Mouse (Mus musculus): ENCODE measurements around the gene Il13. TPM values are rescaled to one million over a fixed set of nuclear protein-coding genes. Genes with fewer than 3 reads are reported as not detected.

The Il13 gene
- polyA plus RNA-seq, 1 experiment from 2014 or later, result not detected

DNA sequence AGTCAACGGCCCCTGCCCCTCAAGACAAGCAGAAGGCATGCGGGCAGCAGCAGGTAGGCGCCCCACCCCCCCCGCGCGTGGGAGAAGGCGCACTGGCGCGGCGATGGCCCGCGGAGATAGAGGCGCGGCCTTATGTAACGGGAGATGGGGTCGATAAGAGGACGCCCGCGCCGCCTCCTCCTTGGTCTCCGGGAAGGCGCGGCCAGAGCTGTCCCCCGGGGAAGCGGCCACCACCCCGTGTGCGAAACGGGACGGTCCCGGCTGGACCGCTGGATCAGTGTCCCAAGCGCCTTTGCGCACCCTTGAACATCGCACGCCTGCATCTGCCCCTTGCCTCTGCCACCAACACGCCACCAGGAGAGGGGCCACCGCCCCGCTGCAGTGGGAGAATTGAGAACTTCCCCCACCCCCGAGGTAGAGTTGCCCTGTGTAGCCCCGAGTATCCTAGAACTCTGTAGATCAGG lies 1.7 kb upstream of the Il13 start:
- H3K4me2 ChIP-seq (ENCODE audit: low read depth, low read length), result peak overlapping the region; percentile 71
- no peaks in the 10 kb centered on the region for H3K36me3 ChIP-seq (ENCODE audit: control insufficient read depth, insufficient read depth, low read length)
- ATAC-seq, result no peak
- no peaks in the 10 kb centered on the region for H3K9me3 ChIP-seq (ENCODE audit: control insufficient read depth, low read length)
- H3K27ac ChIP-seq (ENCODE audit: low read length), result no peak overlapping the region
- peak overlapping the region; percentile 44 for H3K4me3 ChIP-seq (ENCODE audit: low read length)
- peak overlapping the region; percentile 54 for H3K9ac ChIP-seq (ENCODE audit: low read depth, low read length)
- H3K27me3 ChIP-seq (replicated peaks; ENCODE audit: control insufficient read depth, insufficient read depth, low read length), result peaks cover 18% of the 10 kb centered on the region; the same call in 1 of the 2 replicates
- WGBS, result 2% methylated on average over 39 of the region's 40 CpGs
- H3K4me1 ChIP-seq (ENCODE audit: control insufficient read depth, insufficient read depth, low read length), result peaks cover 8% of the 10 kb centered on the region

DNA sequence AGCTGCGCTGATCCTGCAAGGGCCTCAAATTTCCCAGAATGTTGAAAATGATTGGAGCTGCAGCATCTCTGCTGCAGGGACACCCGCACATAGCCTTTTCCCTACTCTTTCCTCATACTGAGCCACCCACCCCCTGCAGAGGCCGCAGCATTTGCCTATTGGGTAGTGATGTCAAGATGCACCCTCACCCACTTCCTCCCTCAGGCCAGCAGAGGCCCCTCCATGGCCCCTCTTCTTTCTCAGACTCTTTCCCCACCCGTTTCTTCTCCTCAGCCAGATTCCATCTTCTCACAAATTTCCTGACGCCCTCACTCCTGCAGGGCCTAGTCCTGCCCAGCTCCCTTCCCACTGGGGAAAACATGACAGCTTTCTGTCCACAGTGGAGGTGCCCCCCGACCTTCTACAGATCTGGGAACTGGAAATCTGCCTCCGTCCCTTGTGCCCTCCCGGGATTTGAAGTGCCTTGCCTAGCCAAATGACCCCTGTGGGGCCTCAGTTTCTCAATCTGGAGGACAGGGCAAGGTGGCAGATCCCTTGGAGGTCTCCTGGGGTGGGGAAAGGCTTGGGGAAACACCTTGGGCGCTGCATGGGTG lies 1.2 kb upstream of the Il13 start:
- 39% methylated on average over 9 of the region's 9 CpGs for WGBS
- Histone ChIP-seq H3K36me3 (ENCODE audit: control insufficient read depth, insufficient read depth, low read length) (no peaks in the 10 kb centered on the region), H3K4me2 (ENCODE audit: low read depth, low read length) (peak overlapping the region; percentile 71), H3K4me3 (ENCODE audit: low read length) (peak overlapping the region; percentile 44), H3K27me3 (replicated peaks; ENCODE audit: control insufficient read depth, insufficient read depth, low read length) (peaks cover 18% of the 10 kb centered on the region; the same call in 1 of the 2 replicates), H3K27ac (ENCODE audit: low read length) (no peak overlapping the region), H3K9ac (ENCODE audit: low read depth, low read length) (peak overlapping the region; percentile 54; the same call in 1 of the 2 replicates), H3K4me1 (ENCODE audit: control insufficient read depth, insufficient read depth, low read length) (peaks cover 8% of the 10 kb centered on the region), H3K9me3 (ENCODE audit: control insufficient read depth, low read length) (no peaks in the 10 kb centered on the region)
- ATAC-seq, result no peak

DNA sequence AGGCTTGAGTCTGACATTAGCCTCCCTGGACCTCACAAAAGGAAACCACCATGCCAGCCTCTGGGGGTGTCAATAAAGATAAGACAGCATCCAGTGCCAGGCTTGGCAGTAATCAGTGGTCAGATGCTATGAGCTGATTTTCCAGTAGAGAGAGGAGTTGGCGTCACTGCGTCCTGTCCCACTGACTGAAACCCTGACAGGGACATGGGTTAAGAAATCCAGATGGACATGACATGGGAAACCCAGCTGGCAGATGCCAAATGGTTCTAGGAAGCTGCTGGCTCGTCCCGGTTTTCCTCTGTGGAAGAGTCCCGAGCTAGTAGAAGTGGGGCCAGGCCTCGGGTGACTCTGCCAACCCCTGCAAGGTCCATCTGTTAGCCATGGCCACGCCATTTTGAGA lies 858 bp downstream of the Il13 start:
- 87% methylated on average over 7 of the region's 7 CpGs for WGBS
- H3K9ac ChIP-seq (ENCODE audit: low read depth, low read length), result no peak overlapping the region
- H3K27ac ChIP-seq (ENCODE audit: low read length), result no peak overlapping the region
- no peak overlapping the region for H3K4me3 ChIP-seq (ENCODE audit: low read length)
- peaks cover 18% of the 10 kb centered on the region; the same call in 1 of the 2 replicates for H3K27me3 ChIP-seq (replicated peaks; ENCODE audit: control insufficient read depth, insufficient read depth, low read length)
- no peak overlapping the region for H3K4me2 ChIP-seq (ENCODE audit: low read depth, low read length)
- no peaks in the 10 kb centered on the region for H3K36me3 ChIP-seq (ENCODE audit: control insufficient read depth, insufficient read depth, low read length)
- ATAC-seq, result no peak
- H3K9me3 ChIP-seq (ENCODE audit: control insufficient read depth, low read length), result no peaks in the 10 kb centered on the region
- peaks cover 8% of the 10 kb centered on the region for H3K4me1 ChIP-seq (ENCODE audit: control insufficient read depth, insufficient read depth, low read length)

- no peaks in the 10 kb centered on the region for H3K9me3 ChIP-seq (ENCODE audit: control insufficient read depth, low read length)
- no peak for ATAC-seq
- WGBS, result 73% methylated on average over 14 of the region's 14 CpGs
These were observed 2.3 kb downstream of the Il13 start for GRCm38 (mm10) chr11:53632122-53632733.

DNA sequence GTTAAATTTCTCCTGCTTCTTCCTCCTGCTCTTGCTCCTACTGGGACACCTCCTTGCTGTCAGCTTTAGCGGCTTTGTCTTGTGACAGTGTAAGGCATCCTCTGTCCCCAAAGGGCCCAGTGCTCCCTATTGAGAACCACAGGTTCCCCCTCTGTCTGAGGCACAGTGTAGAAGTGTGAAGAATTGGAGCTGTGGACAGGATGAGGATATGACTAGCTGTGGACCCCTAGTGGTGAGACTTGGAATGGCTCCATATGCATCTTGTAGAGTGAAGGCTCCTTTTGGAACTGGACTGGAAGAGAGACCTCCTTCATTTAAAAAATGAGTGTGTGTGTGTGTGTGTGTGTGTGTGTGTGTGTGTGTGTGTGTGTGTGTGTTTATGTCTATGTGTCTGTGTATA lies 6.6 kb downstream of the Il13 start:
- ATAC-seq, result peak; percentile 48; the same call in 1 of the 2 replicates
- 8% methylated on average over 1 of the region's 1 CpGs for WGBS
- Histone ChIP-seq H3K9ac (ENCODE audit: low read depth, low read length) (no peak overlapping the region), H3K36me3 (ENCODE audit: control insufficient read depth, insufficient read depth, low read length) (no peaks in the 10 kb centered on the region), H3K4me3 (ENCODE audit: low read length) (no peak overlapping the region), H3K27ac (ENCODE audit: low read length) (no peak overlapping the region), H3K4me2 (ENCODE audit: low read depth, low read length) (no peak overlapping the region), H3K4me1 (ENCODE audit: control insufficient read depth, insufficient read depth, low read length) (no peaks in the 10 kb centered on the region), H3K27me3 (replicated peaks; ENCODE audit: control insufficient read depth, insufficient read depth, low read length) (no peaks in the 10 kb centered on the region), H3K9me3 (ENCODE audit: control insufficient read depth, low read length) (no peaks in the 10 kb centered on the region)

More at GRCm38 (mm10) chr11:53632122-53632733, 2.3 kb downstream of the Il13 start:
- H3K4me2 ChIP-seq (ENCODE audit: low read depth, low read length), result no peak overlapping the region
- no peaks in the 10 kb centered on the region for H3K36me3 ChIP-seq (ENCODE audit: control insufficient read depth, insufficient read depth, low read length)
- no peak overlapping the region for H3K9ac ChIP-seq (ENCODE audit: low read depth, low read length)
- no peak overlapping the region for H3K4me3 ChIP-seq (ENCODE audit: low read length)
- peaks cover 15% of the 10 kb centered on the region; the same call in 1 of the 2 replicates for H3K27me3 ChIP-seq (replicated peaks; ENCODE audit: control insufficient read depth, insufficient read depth, low read length)
- no peak overlapping the region for H3K27ac ChIP-seq (ENCODE audit: low read length)
- peaks cover 8% of the 10 kb centered on the region for H3K4me1 ChIP-seq (ENCODE audit: control insufficient read depth, insufficient read depth, low read length)

GRCm38 (mm10) chr11:53626802-53627373 lies 7.6 kb downstream of the Il13 start:
- Histone ChIP-seq H3K36me3 (ENCODE audit: control insufficient read depth, insufficient read depth, low read length) (no peaks in the 10 kb centered on the region), H3K27ac (ENCODE audit: low read length) (no peak overlapping the region), H3K27me3 (replicated peaks; ENCODE audit: control insufficient read depth, insufficient read depth, low read length) (no peaks in the 10 kb centered on the region), H3K4me3 (ENCODE audit: low read length) (no peak overlapping the region), H3K4me1 (ENCODE audit: control insufficient read depth, insufficient read depth, low read length) (no peaks in the 10 kb centered on the region), H3K4me2 (ENCODE audit: low read depth, low read length) (no peak overlapping the region), H3K9me3 (ENCODE audit: control insufficient read depth, low read length) (no peaks in the 10 kb centered on the region), H3K9ac (ENCODE audit: low read depth, low read length) (no peak overlapping the region; the same call in 1 of the 2 replicates)
- WGBS, result 70% methylated on average over 17 of the region's 17 CpGs
- no peak for ATAC-seq

DNA sequence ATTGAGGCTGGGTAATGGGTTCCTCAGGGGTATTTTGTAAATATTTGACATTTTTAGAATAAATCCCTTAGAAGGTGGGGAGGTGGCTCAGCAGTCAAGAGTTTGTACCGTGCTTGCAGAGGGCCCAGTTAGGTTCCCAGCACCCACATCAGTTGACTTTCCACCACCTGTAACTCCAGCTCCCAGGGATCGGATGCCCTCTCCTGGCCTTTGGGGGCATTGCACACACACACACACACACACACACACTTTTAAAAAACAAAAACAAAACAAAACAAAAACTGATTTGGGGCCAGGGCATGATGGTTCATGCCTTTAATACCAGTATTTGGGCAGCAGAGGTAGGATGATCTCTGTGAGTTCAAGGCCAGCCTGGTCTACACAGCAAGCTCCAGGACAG lies 10.4 kb downstream of the Il13 start:
- Histone ChIP-seq H3K27me3 (replicated peaks; ENCODE audit: control insufficient read depth, insufficient read depth, low read length) (no peaks in the 10 kb centered on the region), H3K9ac (ENCODE audit: low read depth, low read length) (no peak overlapping the region), H3K4me1 (ENCODE audit: control insufficient read depth, insufficient read depth, low read length) (no peaks in the 10 kb centered on the region), H3K9me3 (ENCODE audit: control insufficient read depth, low read length) (no peaks in the 10 kb centered on the region), H3K36me3 (ENCODE audit: control insufficient read depth, insufficient read depth, low read length) (no peaks in the 10 kb centered on the region), H3K4me3 (ENCODE audit: low read length) (no peak overlapping the region), H3K27ac (ENCODE audit: low read length) (no peak overlapping the region), H3K4me2 (ENCODE audit: low read depth, low read length) (no peak overlapping the region)
- ATAC-seq, result no peak
- WGBS, result 100% methylated on average over 2 of the region's 2 CpGs

DNA sequence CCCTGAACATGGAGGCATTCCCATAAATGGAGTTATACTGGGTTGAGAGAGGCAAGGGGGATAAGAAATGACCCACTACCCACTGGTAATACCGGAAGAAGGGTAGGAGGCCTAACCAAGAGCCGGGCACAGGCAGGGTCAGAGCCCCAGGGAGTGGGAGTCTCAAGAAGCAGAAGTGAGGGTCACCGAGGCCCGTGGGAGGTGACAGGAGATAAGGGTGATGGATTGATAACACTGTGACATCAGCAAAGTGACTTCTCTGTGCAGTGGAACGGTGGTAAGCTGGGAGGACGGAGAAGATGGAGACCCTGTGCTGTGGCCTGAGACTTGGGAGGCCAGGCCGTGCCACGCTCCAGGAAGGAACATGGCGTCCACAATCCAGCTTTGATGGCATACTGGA lies 10.9 kb downstream of the Il13 start:
- Histone ChIP-seq H3K27me3 (replicated peaks; ENCODE audit: control insufficient read depth, insufficient read depth, low read length) (no peaks in the 10 kb centered on the region), H3K9me3 (ENCODE audit: control insufficient read depth, low read length) (no peaks in the 10 kb centered on the region), H3K36me3 (ENCODE audit: control insufficient read depth, insufficient read depth, low read length) (no peaks in the 10 kb centered on the region), H3K4me3 (ENCODE audit: low read length) (no peak overlapping the region), H3K27ac (ENCODE audit: low read length) (no peak overlapping the region), H3K4me2 (ENCODE audit: low read depth, low read length) (no peak overlapping the region), H3K4me1 (ENCODE audit: control insufficient read depth, insufficient read depth, low read length) (no peaks in the 10 kb centered on the region), H3K9ac (ENCODE audit: low read depth, low read length) (no peak overlapping the region)
- 84% methylated on average over 9 of the region's 9 CpGs for WGBS
- ATAC-seq, result no peak

GRCm38 (mm10) chr11:53622440-53622806 lies 12.1 kb downstream of the Il13 start:
- Histone ChIP-seq H3K9me3 (ENCODE audit: control insufficient read depth, low read length) (no peaks in the 10 kb centered on the region), H3K4me1 (ENCODE audit: control insufficient read depth, insufficient read depth, low read length) (no peaks in the 10 kb centered on the region), H3K27me3 (replicated peaks; ENCODE audit: control insufficient read depth, insufficient read depth, low read length) (no peaks in the 10 kb centered on the region), H3K36me3 (ENCODE audit: control insufficient read depth, insufficient read depth, low read length) (no peaks in the 10 kb centered on the region), H3K27ac (ENCODE audit: low read length) (no peak overlapping the region), H3K4me2 (ENCODE audit: low read depth, low read length) (no peak overlapping the region), H3K9ac (ENCODE audit: low read depth, low read length) (no peak overlapping the region), H3K4me3 (ENCODE audit: low read length) (no peak overlapping the region)
- WGBS, result 67% methylated on average over 6 of the region's 6 CpGs
- no peak for ATAC-seq

All from intestine, embryonic 16.5 days (tissue).